Mouse (Mus musculus): Measurements from ENCODE around the gene Krt76.

GRCm38 (mm10) chr15:101856696-101857095, 36.0 kb downstream of the Krt76 start:
- TF ChIP-seq CTCF (IDR thresholded peaks at IDR 0.05; ENCODE audit: extremely low read depth, insufficient read depth, insufficient read length, insufficient replicate concordance) (no peak), POLR2A (IDR thresholded peaks at IDR 0.05; ENCODE audit: low read depth, low read length) (no peak)
